In genomic region chr7:15982729-15983407, GRCm38 (mm10) we compare ENCODE assay signal across 7 mouse cellular contexts. TPM values are rescaled to one million over a fixed set of nuclear protein-coding genes. Genes with fewer than 3 reads are reported as not detected.
DNase-seq lines count a peak whose midpoint lies in the region; ATAC-seq and TF ChIP-seq lines count a peak whose summit lies in the region.

No protein-coding gene starts in this region.

- TF ChIP-seq POLR2A in CH12.LX (IDR thresholded peaks at IDR 0.05; ENCODE audit: low read depth, low read length) = no peak

- H3K4me3 ChIP-seq in kidney, postnatal 0 days (replicated peaks; ENCODE audit: low read depth, low read length) = no peak overlapping the region
- no peak overlapping the region for H3K4me3 ChIP-seq in kidney, embryonic 15.5 days (replicated peaks)
- H3K4me3 ChIP-seq in CH12.LX (replicated peaks in 1 of 3; ENCODE audit: low read depth in 2 of 3, low read length in 2 of 3, poor library complexity in 1 of 3) = no peak overlapping the region
- no peak overlapping the region for H3K4me3 ChIP-seq in intestine, postnatal 0 days (ENCODE audit: low read depth, low read length)

- no peaks in the 10 kb centered on the region for H3K4me1 ChIP-seq in kidney, postnatal 0 days (replicated peaks; ENCODE audit: insufficient read depth, low read length)
- H3K4me1 ChIP-seq in kidney, embryonic 15.5 days = 0 out of 2 replicates have a peak, but pooled peaks cover 6% of the 10 kb centered on the region
- peaks cover 0 to 2% of the 10 kb centered on the region in 2 experiments; a peak in 1 of 4 replicates for H3K4me1 ChIP-seq in CH12.LX (ENCODE audit: control insufficient read depth in 1 of 2, insufficient read depth in 2 of 2)
- H3K4me1 ChIP-seq in intestine, postnatal 0 days (replicated peaks; ENCODE audit: control insufficient read depth, insufficient read depth, low read length) = no peaks in the 10 kb centered on the region

- dilution Hi-C loops in CH12.LX (cut with MboI; ENCODE audit: extremely low pct_ligation_motif_present, extremely low pct_unique_long_range_greater_than_20kb, low sequenced_read_pairs) = no loop called here

- H3K27ac ChIP-seq in kidney, postnatal 0 days = no peak overlapping the region
- no peak overlapping the region for H3K27ac ChIP-seq in kidney, embryonic 15.5 days
- no peak overlapping the region for H3K27ac ChIP-seq in CH12.LX (ENCODE audit: insufficient read depth, low read depth)
- no peak overlapping the region for H3K27ac ChIP-seq in intestine, postnatal 0 days (ENCODE audit: low read depth, low read length)

- no peaks in the 10 kb centered on the region for H3K9me3 ChIP-seq in kidney, postnatal 0 days (replicated peaks; ENCODE audit: low read length)
- H3K9me3 ChIP-seq in kidney, embryonic 15.5 days (replicated peaks) = no peaks in the 10 kb centered on the region
- peaks cover 2% of the 10 kb centered on the region for H3K9me3 ChIP-seq in CH12.LX (replicated peaks; ENCODE audit: low read length)
- no peaks in the 10 kb centered on the region for H3K9me3 ChIP-seq in intestine, postnatal 0 days (ENCODE audit: control insufficient read depth)

- no peak overlapping the region for H3K9ac ChIP-seq in kidney, postnatal 0 days (ENCODE audit: low read depth, low read length)
- H3K9ac ChIP-seq in kidney, embryonic 15.5 days = no peak overlapping the region
- no peak overlapping the region for H3K9ac ChIP-seq in CH12.LX (ENCODE audit: insufficient read depth, low read depth)
- H3K9ac ChIP-seq in intestine, postnatal 0 days (ENCODE audit: low read depth, low read length) = no peak overlapping the region

- WGBS in kidney, postnatal 0 days = 35% methylated on average over 4 of the region's 4 CpGs
- WGBS in kidney, embryonic 15.5 days = 43% methylated on average over 4 of the region's 4 CpGs
- 30% methylated on average over 4 of the region's 4 CpGs for WGBS in intestine, postnatal 0 days

- no peak for TF ChIP-seq EP300 in CH12.LX (IDR thresholded peaks at IDR 0.05; ENCODE audit: low read length)

- ATAC-seq in kidney, postnatal 0 days (replicated peaks; ENCODE audit: low FRiP score, low read depth) = no peak
- ATAC-seq in kidney, embryonic 15.5 days (replicated peaks; ENCODE audit: low FRiP score) = no peak
- no peak for ATAC-seq in intestine, postnatal 0 days

- peak; percentile 82 for DNase-seq in kidney, postnatal 0 days (ENCODE audit: low spot score)
- DNase-seq in CH12.LX (ENCODE audit: extremely low read depth) = peak; percentile 67
- peak; percentile 87 for DNase-seq in NIH3T3 (ENCODE audit: low read depth)
- no peak for DNase-seq in frontal cortex, postnatal 14 days (ENCODE audit: low spot score in 2 of 2)
- no peak for DNase-seq in frontal cortex, postnatal 10 days (ENCODE audit: low spot score in 2 of 2)

- in situ Hi-C loops in CH12.LX (cut with MboI; ENCODE audit: low pct_ligation_motif_present, low pct_unique_long_range_greater_than_20kb, low sequenced_read_pairs) = loop anchor here (5.0 to 10.0 kb wide), 2 partner anchors 64 to 152 kb away; partner anchors contain the start of gene Bicra

- TF ChIP-seq RAD21 in CH12.LX (IDR thresholded peaks at IDR 0.05; ENCODE audit: low read depth, low read length) = peak; percentile 89

- H3K79me2 ChIP-seq in CH12.LX (replicated peaks; ENCODE audit: control insufficient read depth, extremely low read depth, insufficient read depth, poor library complexity, severe bottlenecking) = no peaks in the 10 kb centered on the region

- no peaks in the 10 kb centered on the region for H3K27me3 ChIP-seq in kidney, postnatal 0 days (ENCODE audit: insufficient read depth, low read length)
- no peaks in the 10 kb centered on the region for H3K27me3 ChIP-seq in kidney, embryonic 15.5 days
- H3K27me3 ChIP-seq in CH12.LX (replicated peaks) = no peaks in the 10 kb centered on the region
- H3K27me3 ChIP-seq in intestine, postnatal 0 days (replicated peaks; ENCODE audit: control insufficient read depth, insufficient read depth, low read length) = no peaks in the 10 kb centered on the region

- peaks cover 21% of the 10 kb centered on the region for H3K36me3 ChIP-seq in kidney, postnatal 0 days (ENCODE audit: insufficient read depth, low read length)
- H3K36me3 ChIP-seq in kidney, embryonic 15.5 days = peaks cover 82% of the 10 kb centered on the region
- H3K36me3 ChIP-seq in CH12.LX (replicated peaks in 1 of 2; ENCODE audit: control insufficient read depth in 1 of 2, insufficient read depth in 1 of 2, low read length in 1 of 2) = peaks cover 50 to 91% of the 10 kb centered on the region in 2 experiments
- peaks cover 44% of the 10 kb centered on the region for H3K36me3 ChIP-seq in intestine, postnatal 0 days (ENCODE audit: control insufficient read depth, insufficient read depth)

- no peak overlapping the region for H3K4me2 ChIP-seq in kidney, postnatal 0 days (ENCODE audit: low read length)
- no peak overlapping the region for H3K4me2 ChIP-seq in kidney, embryonic 15.5 days
- H3K4me2 ChIP-seq in CH12.LX (ENCODE audit: insufficient read depth, low read depth, poor library complexity, severe bottlenecking) = no peak overlapping the region
- no peak overlapping the region for H3K4me2 ChIP-seq in intestine, postnatal 0 days (replicated peaks; ENCODE audit: low read depth)

- TF ChIP-seq CTCF in kidney, postnatal 0 days (IDR thresholded peaks at IDR 0.05; ENCODE audit: low read depth) = peak; percentile 87
- peak; percentile 52 to 93; a peak in 3 of 4 replicates for TF ChIP-seq CTCF in CH12.LX (conservative IDR thresholded peaks at IDR 0.05 in 1 of 2, IDR thresholded peaks at IDR 0.05 in 1 of 2; ENCODE audit: low read depth in 2 of 2, low read length in 2 of 2)
- TF ChIP-seq CTCF in intestine, postnatal 0 days (IDR thresholded peaks at IDR 0.05; ENCODE audit: low read depth) = peak; percentile 84

TF ChIP-seq in CH12.LX, 34 proteins besides CTCF, POLR2A, EP300 and RAD21:
- TF ChIP-seq ELF1 (IDR thresholded peaks at IDR 0.05; ENCODE audit: low read depth, low read length) = no peak
- TF ChIP-seq SMC3 (IDR thresholded peaks at IDR 0.05; ENCODE audit: low read depth, low read length) = peak; percentile 91
- no peak for TF ChIP-seq USF2 (conservative IDR thresholded peaks at IDR 0.05; ENCODE audit: low read depth, low read length)
- peak; percentile 40; the same call in 1 of the 2 replicates for TF ChIP-seq ZC3H11A (IDR thresholded peaks at IDR 0.05; ENCODE audit: low read depth, low read length)
- no peak for TF ChIP-seq CHD2 (IDR thresholded peaks at IDR 0.05; ENCODE audit: low read length)
- TF ChIP-seq MXI1 (IDR thresholded peaks at IDR 0.05; ENCODE audit: low read depth, low read length) = no peak
- no peak for TF ChIP-seq MAFK (IDR thresholded peaks at IDR 0.05; ENCODE audit: insufficient replicate concordance, low read length)
- TF ChIP-seq RCOR1 (conservative IDR thresholded peaks at IDR 0.05; ENCODE audit: low read depth, low read length) = no peak
- TF ChIP-seq KAT2A (IDR thresholded peaks at IDR 0.05; ENCODE audit: insufficient replicate concordance, low read length) = no peak

RNA-seq across cellular contexts. Expression of gene Ehd2, which starts 15.5 kb away (rescaled TPM):
- 24.6 and 26.6 TPM in 2 replicates for polyA plus RNA-seq in kidney, postnatal 0 days (2015; fragmentation: Nextera tagmentation; extraction: Ambion mirVana)
- polyA plus RNA-seq in kidney, embryonic 15.5 days (2015; fragmentation: Nextera tagmentation; extraction: Ambion mirVana) = 39.4 and 39.5 TPM in 2 replicates
- 4.7 and 7.0 TPM in 2 replicates for total RNA-seq in CH12.LX (2012; rRNA removed)
- 1.1 and 1.2 TPM in 2 replicates for total RNA-seq in CH12.LX (2014; rRNA removed)
- 4.4 and 5.2 TPM in 2 replicates for polyA plus RNA-seq in CH12.LX (2012; ENCODE audit: insufficient read length, low read depth)
- 29.3 and 30.9 TPM in 2 replicates for polyA plus RNA-seq in intestine, postnatal 0 days (2015; fragmentation: Nextera tagmentation; extraction: Ambion mirVana)

RNA-seq across cellular contexts. Expression of gene Nop53, which starts 37.0 kb away (rescaled TPM):
- polyA plus RNA-seq in kidney, postnatal 0 days (2015; fragmentation: Nextera tagmentation; extraction: Ambion mirVana) = 213 and 221 TPM in 2 replicates
- polyA plus RNA-seq in kidney, embryonic 15.5 days (2015; fragmentation: Nextera tagmentation; extraction: Ambion mirVana) = 194 and 195 TPM in 2 replicates
- 234 and 310 TPM in 2 replicates for total RNA-seq in CH12.LX (2012; rRNA removed)
- total RNA-seq in CH12.LX (2014; rRNA removed) = 171 and 199 TPM in 2 replicates
- polyA plus RNA-seq in CH12.LX (2012; ENCODE audit: insufficient read length, low read depth) = 291 and 339 TPM in 2 replicates
- 109 and 115 TPM in 2 replicates for polyA plus RNA-seq in intestine, postnatal 0 days (2015; fragmentation: Nextera tagmentation; extraction: Ambion mirVana)

Comparison
In these comparisons a context has a peak if more than half of its experiments do, and no peak if none do; other contexts are left out.
1. DNase-seq: peak in kidney, postnatal 0 days (single experiment), CH12.LX (single experiment) and NIH3T3 (single experiment); none in frontal cortex, postnatal 14 days (0 of 2) and frontal cortex, postnatal 10 days (0 of 2).
2. Peak in every context shown above with its lines, with median percentiles within 50 percentile points of each other: CTCF ChIP-seq.